Mouse (Mus musculus) CH12.LX (cell line): Measurements from ENCODE around the gene Ankrd11. TPM values are rescaled to one million over a fixed set of nuclear protein-coding genes. Genes with fewer than 3 reads are reported as not detected.

Source experiments
- DNase-seq: peaks from one replicate; pipeline ENCODE4 v3.0.0-alpha.2; 2013; ENCODE audit errors: extremely low read depth
- H3K27ac ChIP-seq: 2 replicates; pipeline ENCODE4 v1.5.1; 2012; ENCODE audit warnings: low read depth, mild to moderate bottlenecking, control low read depth, moderate library complexity; ENCODE audit not compliant: insufficient read depth
- H3K27me3 ChIP-seq: replicated peaks from 2 replicates; pipeline ENCODE3; 2012; ENCODE audit warnings: inconsistent platforms
- H3K36me3 ChIP-seq, 2 experiments: replicated peaks in 1 of 2; 2 replicates each; pipeline versions ENCODE3 to v1.6.1; 2012; ENCODE audit warnings: inconsistent platforms in 1 of 2, low read length in 1 of 2, mild to moderate bottlenecking in 1 of 2, mixed read lengths in 1 of 2, moderate library complexity in 1 of 2; ENCODE audit not compliant: control insufficient read depth in 1 of 2, insufficient read depth in 1 of 2
- H3K4me1 ChIP-seq, 2 experiments: 2 replicates each; pipeline ENCODE4 v1.6.1; 2012; ENCODE audit warnings: inconsistent platforms in 1 of 2, moderate library complexity in 1 of 2; ENCODE audit not compliant: insufficient read depth in 2 of 2, control insufficient read depth in 1 of 2
- H3K4me2 ChIP-seq: 2 replicates; pipeline ENCODE4 v1.6.1; 2012; ENCODE audit warnings: low read depth, mild to moderate bottlenecking, control low read depth; ENCODE audit not compliant: poor library complexity, insufficient read depth, severe bottlenecking
- H3K4me3 ChIP-seq, 3 experiments: fragments of 150-350 bp in 1 of 3; sonication (generic) in 1 of 3; replicated peaks in 1 of 3; 2 replicates each; pipeline versions ENCODE3 to v1.5.1; 2011 to 2012; ENCODE audit warnings: low read depth in 2 of 3, low read length in 2 of 3, mild to moderate bottlenecking in 2 of 3, moderate library complexity in 2 of 3, control low read depth in 1 of 3, improper control_type of control experiment in 1 of 3, inconsistent platforms in 1 of 3, mixed read lengths in 1 of 3; ENCODE audit not compliant: poor library complexity in 1 of 3
- H3K79me2 ChIP-seq: replicated peaks from 2 replicates; pipeline ENCODE4 v1.6.1; 2012; ENCODE audit warnings: mild to moderate bottlenecking, moderate library complexity; ENCODE audit not compliant: control insufficient read depth, poor library complexity, insufficient read depth, severe bottlenecking; ENCODE audit errors: extremely low read depth
- H3K9ac ChIP-seq: 2 replicates; pipeline ENCODE4 v1.6.1; 2012; ENCODE audit warnings: low read depth, mild to moderate bottlenecking, control low read depth, moderate library complexity; ENCODE audit not compliant: insufficient read depth
- H3K9me3 ChIP-seq: replicated peaks from 2 replicates; pipeline ENCODE3; 2012; ENCODE audit warnings: low read length, inconsistent platforms, mixed read lengths
- CHD1 ChIP-seq: IDR thresholded peaks from 2 replicates; pipeline ENCODE4 v1.6.1; 2012; ENCODE audit warnings: low read depth, low read length, improper control_type of control experiment, inconsistent platforms
- CHD2 ChIP-seq: IDR thresholded peaks from 2 replicates; pipeline ENCODE4 v1.6.1; 2011; ENCODE audit warnings: low read length, improper control_type of control experiment
- CTCF ChIP-seq, 2 experiments: IDR thresholded peaks in 1 of 2; conservative IDR thresholded peaks in 1 of 2; 2 replicates each; pipeline ENCODE4 v1.5.1; 2011 to 2012; ENCODE audit warnings: low read depth in 2 of 2, low read length in 2 of 2, improper control_type of control experiment in 1 of 2, inconsistent platforms in 1 of 2, mild to moderate bottlenecking in 1 of 2, moderate library complexity in 1 of 2
- HCFC1 ChIP-seq: IDR thresholded peaks from 2 replicates; pipeline ENCODE4 v1.6.1; 2012; ENCODE audit warnings: low read depth, mild to moderate bottlenecking, inconsistent platforms, low read length, improper control_type of control experiment
- JUND ChIP-seq: conservative IDR thresholded peaks from 2 replicates; pipeline ENCODE4 v1.6.1; 2011; ENCODE audit warnings: low read depth, low read length, improper control_type of control experiment
- MYC ChIP-seq: IDR thresholded peaks from 2 replicates; pipeline ENCODE4 v1.6.1; 2011; ENCODE audit warnings: low read depth, mild to moderate bottlenecking, improper control_type of control experiment, low read length
- NELFE ChIP-seq: IDR thresholded peaks from 2 replicates; pipeline ENCODE4 v1.6.1; 2011; ENCODE audit warnings: low read depth, low read length, improper control_type of control experiment
- RAD21 ChIP-seq: IDR thresholded peaks from 2 replicates; pipeline ENCODE4 v1.6.1; 2011; ENCODE audit warnings: low read depth, mild to moderate bottlenecking, low read length, improper control_type of control experiment, moderate library complexity
- UBTF ChIP-seq: IDR thresholded peaks from 2 replicates; pipeline ENCODE4 v1.6.1; 2012; ENCODE audit warnings: low read depth, mild to moderate bottlenecking, inconsistent platforms, low read length, improper control_type of control experiment, moderate library complexity
- ZMIZ1 ChIP-seq: IDR thresholded peaks from 2 replicates; pipeline ENCODE4 v1.6.1; 2012; ENCODE audit warnings: low read depth, mild to moderate bottlenecking, inconsistent platforms, low read length, improper control_type of control experiment
- ZNF384 ChIP-seq: IDR thresholded peaks from 2 replicates; pipeline ENCODE4 v1.6.1; 2012; ENCODE audit warnings: low read depth, low read length, improper control_type of control experiment, inconsistent platforms
- dilution Hi-C: fragments of 300-500 bp; cut with MboI; formaldehyde crosslinking; loops from 2 replicates; pipeline ENCODE4 v1.14.3; 2020; ENCODE audit warnings: low sequenced_read_pairs; ENCODE audit not compliant: extremely low pct_unique_long_range_greater_than_20kb, extremely low pct_ligation_motif_present
- in situ Hi-C: fragments of 300-500 bp; cut with MboI; formaldehyde crosslinking; loops from 3 replicates; pipeline ENCODE4 v1.14.3; 2019; ENCODE audit warnings: low sequenced_read_pairs, low pct_ligation_motif_present, low pct_unique_long_range_greater_than_20kb, mixed read lengths
- polyA plus RNA-seq: library from polyadenylated mRNA; unstranded; fragments of >175 nt; gene quantifications from 2 replicates; pipeline ENCODE4 v1.2.1, GENCODE M21; 2012; ENCODE audit warnings: low read depth; ENCODE audit not compliant: insufficient read length
- total RNA-seq, 2 experiments: library from RNA; depleted of rRNA; stranded (reverse); fragments of 300-350 nt in 1 of 2; fragments of >200 nt in 1 of 2; gene quantifications; 2 replicates each; pipeline ENCODE4 v1.2.3; 2012 to 2014

The Ankrd11 gene
- total and polyA plus RNA-seq, 3 experiments, result 37.4 to 74.9 (median 60.7) TPM

- H3K27ac ChIP-seq, result no peak overlapping the region
- no peak overlapping the region for H3K9ac ChIP-seq
- no peak overlapping the region for H3K4me2 ChIP-seq
- DNase-seq, result no peak
- in situ Hi-C loops (no loop called here), dilution Hi-C loops (no loop called here)
- no peak overlapping the region for H3K4me3 ChIP-seq
- H3K79me2 ChIP-seq, result peaks cover 95% of the 10 kb centered on the region
- no peaks in the 10 kb centered on the region for H3K27me3 ChIP-seq
- H3K9me3 ChIP-seq, result no peaks in the 10 kb centered on the region
- peaks cover 0 to 42% of the 10 kb centered on the region in 2 experiments for H3K36me3 ChIP-seq
- peaks cover 3 to 75% of the 10 kb centered on the region in 2 experiments; a peak in 3 of 4 replicates for H3K4me1 ChIP-seq
- TF ChIP-seq JUND (no peak), NELFE (no peak), ZNF384 (no peak), MYC (no peak)
Measured at GRCm38 (mm10) chr8:122984175-122984574, 57.9 kb downstream of the Ankrd11 start.

- dilution Hi-C loops, result no loop called here
- Histone ChIP-seq H3K27me3 (no peaks in the 10 kb centered on the region), H3K79me2 (peaks cover 95% of the 10 kb centered on the region), H3K9me3 (no peaks in the 10 kb centered on the region), H3K9ac (no peak overlapping the region), H3K4me2 (no peak overlapping the region), H3K4me1 (peaks cover 3 to 76% of the 10 kb centered on the region in 2 experiments; a peak in 3 of 4 replicates), H3K4me3 (no peak overlapping the region), H3K36me3 (peaks cover 0 to 43% of the 10 kb centered on the region in 2 experiments), H3K27ac (no peak overlapping the region)
- TF ChIP-seq CTCF (conservative IDR thresholded peaks at IDR 0.05 in 1 of 2, IDR thresholded peaks at IDR 0.05 in 1 of 2; ENCODE audit: low read depth in 2 of 2, low read length in 2 of 2), result 0 out of 4 replicates have a peak, but pooled peaks of 1 of the 2 experiments have one; percentile 11
- TF ChIP-seq CHD1, result no peak
- TF ChIP-seq ZMIZ1, result no peak
- peak; percentile 10 for TF ChIP-seq RAD21
- no peak for TF ChIP-seq CHD2
- no peak for DNase-seq
- in situ Hi-C loops, result no loop called here
Measured at GRCm38 (mm10) chr8:122983178-122983942, 58.7 kb downstream of the Ankrd11 start.

- in situ Hi-C loops (no loop called here), dilution Hi-C loops (no loop called here)
- TF ChIP-seq UBTF (no peak), RAD21 (no peak), HCFC1 (no peak)
- Histone ChIP-seq H3K9ac (no peak overlapping the region), H3K9me3 (no peaks in the 10 kb centered on the region), H3K4me2 (no peak overlapping the region), H3K4me3 (no peak overlapping the region), H3K36me3 (peaks cover 0 to 52% of the 10 kb centered on the region in 2 experiments), H3K79me2 (peaks cover 94% of the 10 kb centered on the region), H3K27me3 (no peaks in the 10 kb centered on the region), H3K4me1 (peaks cover 0 to 75% of the 10 kb centered on the region in 2 experiments; a peak in 2 of 4 replicates), H3K27ac (no peak overlapping the region)
- no peak for DNase-seq
Measured at GRCm38 (mm10) chr8:122981646-122982045, 60.4 kb downstream of the Ankrd11 start.
